Mouse (Mus musculus): ENCODE data around the gene Dkk1. TPM values are rescaled to one million over a fixed set of nuclear protein-coding genes. Genes with fewer than 3 reads are reported as not detected.

Gene Dkk1
- polyA plus RNA-seq (2012; rRNA removed) = 1.5 and 2.2 TPM in 2 replicates

- TF ChIP-seq POLR2A (IDR thresholded peaks at IDR 0.05; ENCODE audit: borderline replicate concordance, extremely low read depth, insufficient read depth, insufficient read length, poor library complexity, severe bottlenecking) (no peak), CTCF (IDR thresholded peaks at IDR 0.05; ENCODE audit: borderline replicate concordance, extremely low read depth, insufficient read depth, insufficient read length) (peak; percentile 17; the same call in 1 of the 2 replicates)
- DNase-seq (ENCODE audit: low read depth) = peak; percentile 82
Measured at GRCm38 (mm10) chr19:30549044-30549853, at the start of gene Dkk1. TSS of gene Dkk1 (minus strand) at chr19:30549665.

- TF ChIP-seq CTCF (IDR thresholded peaks at IDR 0.05; ENCODE audit: borderline replicate concordance, extremely low read depth, insufficient read depth, insufficient read length) = no peak
- TF ChIP-seq POLR2A (IDR thresholded peaks at IDR 0.05; ENCODE audit: borderline replicate concordance, extremely low read depth, insufficient read depth, insufficient read length, poor library complexity, severe bottlenecking) = no peak
- peak; percentile 67 for DNase-seq (ENCODE audit: low read depth)
Measured at GRCm38 (mm10) chr19:30586366-30586765, 36.9 kb upstream of the Dkk1 start.

- no peak for DNase-seq (ENCODE audit: low read depth)
- TF ChIP-seq POLR2A (IDR thresholded peaks at IDR 0.05; ENCODE audit: borderline replicate concordance, extremely low read depth, insufficient read depth, insufficient read length, poor library complexity, severe bottlenecking) (no peak), CTCF (IDR thresholded peaks at IDR 0.05; ENCODE audit: borderline replicate concordance, extremely low read depth, insufficient read depth, insufficient read length) (no peak)
Measured at GRCm38 (mm10) chr19:30564516-30564915, 15.1 kb upstream of the Dkk1 start.

- no peak for TF ChIP-seq POLR2A (IDR thresholded peaks at IDR 0.05; ENCODE audit: borderline replicate concordance, extremely low read depth, insufficient read depth, insufficient read length, poor library complexity, severe bottlenecking)
- no peak for TF ChIP-seq CTCF (IDR thresholded peaks at IDR 0.05; ENCODE audit: borderline replicate concordance, extremely low read depth, insufficient read depth, insufficient read length)
- no peak for DNase-seq (ENCODE audit: low read depth)
Measured at GRCm38 (mm10) chr19:30563876-30564275, 14.4 kb upstream of the Dkk1 start.

- TF ChIP-seq CTCF (IDR thresholded peaks at IDR 0.05; ENCODE audit: borderline replicate concordance, extremely low read depth, insufficient read depth, insufficient read length) = no peak
- TF ChIP-seq POLR2A (IDR thresholded peaks at IDR 0.05; ENCODE audit: borderline replicate concordance, extremely low read depth, insufficient read depth, insufficient read length, poor library complexity, severe bottlenecking) = no peak
- DNase-seq (ENCODE audit: low read depth) = no peak
Measured at GRCm38 (mm10) chr19:30558024-30558423, 8.6 kb upstream of the Dkk1 start.

- TF ChIP-seq CTCF (IDR thresholded peaks at IDR 0.05; ENCODE audit: borderline replicate concordance, extremely low read depth, insufficient read depth, insufficient read length) (peak; percentile 84), POLR2A (IDR thresholded peaks at IDR 0.05; ENCODE audit: borderline replicate concordance, extremely low read depth, insufficient read depth, insufficient read length, poor library complexity, severe bottlenecking) (no peak)
- peak; percentile 87 for DNase-seq (ENCODE audit: low read depth)
Measured at GRCm38 (mm10) chr19:30554467-30554881, 5.0 kb upstream of the Dkk1 start.

- TF ChIP-seq CTCF (IDR thresholded peaks at IDR 0.05; ENCODE audit: borderline replicate concordance, extremely low read depth, insufficient read depth, insufficient read length) = no peak
- no peak for TF ChIP-seq POLR2A (IDR thresholded peaks at IDR 0.05; ENCODE audit: borderline replicate concordance, extremely low read depth, insufficient read depth, insufficient read length, poor library complexity, severe bottlenecking)
- DNase-seq (ENCODE audit: low read depth) = peak; percentile 46
Measured at GRCm38 (mm10) chr19:30553740-30554139, 4.3 kb upstream of the Dkk1 start.

GRCm38 (mm10) chr19:30552260-30552659 is 2.8 kb upstream of the Dkk1 start:
- TF ChIP-seq POLR2A (IDR thresholded peaks at IDR 0.05; ENCODE audit: borderline replicate concordance, extremely low read depth, insufficient read depth, insufficient read length, poor library complexity, severe bottlenecking) = no peak
- TF ChIP-seq CTCF (IDR thresholded peaks at IDR 0.05; ENCODE audit: borderline replicate concordance, extremely low read depth, insufficient read depth, insufficient read length) = no peak
- DNase-seq (ENCODE audit: low read depth) = no peak

- DNase-seq (ENCODE audit: low read depth) = peak; percentile 71
- TF ChIP-seq POLR2A (IDR thresholded peaks at IDR 0.05; ENCODE audit: borderline replicate concordance, extremely low read depth, insufficient read depth, insufficient read length, poor library complexity, severe bottlenecking) = no peak
- TF ChIP-seq CTCF (IDR thresholded peaks at IDR 0.05; ENCODE audit: borderline replicate concordance, extremely low read depth, insufficient read depth, insufficient read length) = no peak
Measured at GRCm38 (mm10) chr19:30549854-30550647, 586 bp upstream of the Dkk1 start.

GRCm38 (mm10) chr19:30548411-30549043 is 938 bp downstream of the Dkk1 start:
- TF ChIP-seq POLR2A (IDR thresholded peaks at IDR 0.05; ENCODE audit: borderline replicate concordance, extremely low read depth, insufficient read depth, insufficient read length, poor library complexity, severe bottlenecking) (no peak), CTCF (IDR thresholded peaks at IDR 0.05; ENCODE audit: borderline replicate concordance, extremely low read depth, insufficient read depth, insufficient read length) (no peak)
- DNase-seq (ENCODE audit: low read depth) = peak; percentile 56

- peak; percentile 39 for DNase-seq (ENCODE audit: low read depth)
Measured at GRCm38 (mm10) chr19:30539365-30539941, 10.0 kb downstream of the Dkk1 start.

Measured in brain, embryonic 14.5 days (tissue).